Mouse (Mus musculus) megakaryocyte, embryonic 14.5 days (primary cell): ENCODE measurements around the gene L3mbtl1.

ENCODE experiments used
- FLI1 ChIP-seq: IDR thresholded peaks from 2 replicates; pipeline ENCODE4 v1.6.1; 2012; ENCODE audit warnings: low read length, inconsistent platforms, mixed read lengths
- GATA1 ChIP-seq: IDR thresholded peaks from 3 replicates; pipeline ENCODE4 v1.6.1; 2012; ENCODE audit warnings: mixed read lengths, low read length, inconsistent platforms, borderline replicate concordance

GRCm38 (mm10) chr2:162905902-162906301, 37.4 kb upstream of the L3mbtl1 start:
- no peak for TF ChIP-seq GATA1
- TF ChIP-seq FLI1, result no peak
